In the genomic region with DNA sequence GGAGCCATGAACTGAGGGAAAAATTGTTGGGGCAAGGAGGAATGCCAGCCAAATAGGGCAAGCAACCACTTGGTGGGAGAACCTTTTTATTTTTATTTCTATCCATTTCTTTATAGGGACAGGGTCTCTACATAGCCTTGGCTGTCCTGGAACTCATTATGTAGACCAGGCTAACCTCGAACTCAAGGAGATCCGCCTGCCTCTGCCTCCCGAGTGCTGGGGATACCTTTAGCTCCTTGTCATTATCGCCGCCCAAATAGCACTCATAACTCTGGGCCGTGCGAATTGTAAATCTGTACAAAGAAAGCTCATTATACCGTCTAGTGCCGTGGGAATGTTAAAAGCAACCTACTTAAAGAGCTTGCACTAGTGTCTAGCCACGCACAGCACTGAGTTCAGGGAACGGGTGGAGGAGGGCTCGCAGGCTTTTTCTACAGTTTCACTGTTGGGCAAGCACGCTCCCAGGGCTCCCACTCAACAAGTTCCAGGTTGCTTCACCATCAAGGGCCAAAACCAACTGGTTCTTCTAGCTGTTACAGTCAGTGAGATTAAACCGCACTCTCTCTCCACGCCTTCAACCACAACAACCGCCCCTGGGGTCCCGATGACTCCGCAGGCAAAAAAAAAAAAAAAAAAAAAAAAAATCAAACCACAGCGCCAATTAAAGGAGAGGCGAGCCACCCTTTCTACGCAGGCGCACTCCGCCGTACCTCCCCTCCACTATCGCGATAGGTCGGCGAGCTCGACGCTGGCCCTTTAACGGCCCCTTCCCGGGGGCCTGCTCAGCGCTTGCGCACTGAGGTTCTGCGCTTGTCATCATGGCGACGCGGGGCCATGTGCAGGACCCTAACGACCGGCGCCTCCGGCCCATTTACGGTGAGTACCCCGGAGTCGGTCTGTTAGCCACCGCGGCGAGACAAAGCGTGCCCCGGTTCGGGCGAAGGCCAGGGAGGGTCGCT, we compare ENCODE assay signal across 8 mouse cellular contexts. TPM values are rescaled to one million over a fixed set of nuclear protein-coding genes. Genes with fewer than 3 reads are reported as not detected.
DNase-seq lines count a peak whose midpoint lies in the region; ATAC-seq and TF ChIP-seq lines count a peak whose summit lies in the region.

Gene Naa25, plus strand, starts transcription at position 750 of the 959 bp plus-strand sequence.

- H3K9ac ChIP-seq in ES-Bruce4 (ENCODE audit: low read depth, poor library complexity, severe bottlenecking) = peak within 1 kb of the TSS; percentile 94
- peak within 1 kb of the TSS; percentile 86 for H3K9ac ChIP-seq in forebrain, embryonic 13.5 days
- H3K9ac ChIP-seq in liver, postnatal 0 days (replicated peaks) = peak within 1 kb of the TSS; percentile 91
- H3K9ac ChIP-seq in neural tube, embryonic 14.5 days (replicated peaks; ENCODE audit: low read depth, low read length) = peak within 1 kb of the TSS; percentile 75

- ATAC-seq in cerebellum, adult (ENCODE audit: insufficient number of reproducible peaks, low FRiP score, low TSS enrichment) = peak; percentile 93
- peak; percentile 96 for ATAC-seq in forebrain, embryonic 13.5 days
- ATAC-seq in liver, postnatal 0 days = peak; percentile 92
- peak; percentile 96 for ATAC-seq in neural tube, embryonic 14.5 days (ENCODE audit: low read depth)

- H3K4me3 ChIP-seq in ES-Bruce4 (ENCODE audit: low read depth, low read length) = peak within 1 kb of the TSS; percentile 89
- H3K4me3 ChIP-seq in forebrain, embryonic 13.5 days = peak within 1 kb of the TSS; percentile 94
- peak within 1 kb of the TSS; percentile 97 for H3K4me3 ChIP-seq in liver, postnatal 0 days (ENCODE audit: low read depth, low read length)
- H3K4me3 ChIP-seq in neural tube, embryonic 14.5 days (ENCODE audit: low read depth, low read length) = peak within 1 kb of the TSS; percentile 96

- no peak for TF ChIP-seq EP300 in ES-Bruce4 (IDR thresholded peaks at IDR 0.05; ENCODE audit: insufficient read depth, low read depth, low read length)
- TF ChIP-seq EP300 in liver, postnatal 0 days (IDR thresholded peaks at IDR 0.05; ENCODE audit: low read depth) = peak; percentile 56; the same call in 1 of the 2 replicates

- peaks cover 4% of the 10 kb centered on the region; the same call in 1 of the 2 replicates for H3K36me3 ChIP-seq in ES-Bruce4 (ENCODE audit: control insufficient read depth, insufficient read depth, low read length, poor library complexity, severe bottlenecking)
- peaks cover 12% of the 10 kb centered on the region; the same call in 1 of the 2 replicates for H3K36me3 ChIP-seq in forebrain, embryonic 13.5 days (ENCODE audit: poor library complexity, severe bottlenecking)
- H3K36me3 ChIP-seq in liver, postnatal 0 days (replicated peaks; ENCODE audit: insufficient read depth, low read length) = no peaks in the 10 kb centered on the region
- no peaks in the 10 kb centered on the region for H3K36me3 ChIP-seq in neural tube, embryonic 14.5 days (ENCODE audit: control insufficient read depth, insufficient read depth, low read length)

- no peaks in the 10 kb centered on the region for H3K27me3 ChIP-seq in ES-Bruce4 (ENCODE audit: control insufficient read depth, insufficient read depth, low read length, poor library complexity, severe bottlenecking)
- no peaks in the 10 kb centered on the region for H3K27me3 ChIP-seq in forebrain, embryonic 13.5 days
- no peaks in the 10 kb centered on the region for H3K27me3 ChIP-seq in liver, postnatal 0 days (ENCODE audit: insufficient read depth, low read length)
- H3K27me3 ChIP-seq in neural tube, embryonic 14.5 days (ENCODE audit: control insufficient read depth, insufficient read depth, low read length) = no peaks in the 10 kb centered on the region

- H3K27ac ChIP-seq in ES-Bruce4 (ENCODE audit: insufficient read depth, low read length) = peak within 1 kb of the TSS; percentile 80
- peak within 1 kb of the TSS; percentile 76 for H3K27ac ChIP-seq in forebrain, embryonic 13.5 days
- peak within 1 kb of the TSS; percentile 91 for H3K27ac ChIP-seq in liver, postnatal 0 days (ENCODE audit: low read depth)
- peak within 1 kb of the TSS; percentile 82 for H3K27ac ChIP-seq in neural tube, embryonic 14.5 days (ENCODE audit: low read depth, low read length)

- H3K9me3 ChIP-seq in ES-Bruce4 (replicated peaks; ENCODE audit: control insufficient read depth, insufficient read depth, low read length, poor library complexity, severe bottlenecking) = 0 out of 2 replicates have a peak, but pooled peaks cover 2% of the 10 kb centered on the region
- H3K9me3 ChIP-seq in forebrain, embryonic 13.5 days (replicated peaks) = no peaks in the 10 kb centered on the region
- no peaks in the 10 kb centered on the region for H3K9me3 ChIP-seq in liver, postnatal 0 days (ENCODE audit: low read length)
- H3K9me3 ChIP-seq in neural tube, embryonic 14.5 days (ENCODE audit: control insufficient read depth, low read length) = no peaks in the 10 kb centered on the region

- TF ChIP-seq POLR2A in ES-Bruce4 (IDR thresholded peaks at IDR 0.05; ENCODE audit: insufficient read depth, low read length) = peak; percentile 34

- WGBS in forebrain, embryonic 13.5 days = 9% methylated on average over 53 of the region's 53 CpGs
- WGBS in large intestine, adult 2 months = 5% methylated on average over 53 of the region's 53 CpGs
- 10% methylated on average over 51 of the region's 53 CpGs for WGBS in liver, postnatal 0 days (ENCODE audit: insufficient replicate concordance)
- 12% methylated on average over 43 of the region's 53 CpGs for WGBS in neural tube, embryonic 14.5 days

- TF ChIP-seq CTCF in ES-Bruce4 (IDR thresholded peaks at IDR 0.05; ENCODE audit: low read depth, low read length) = no peak
- TF ChIP-seq CTCF in liver, postnatal 0 days (IDR thresholded peaks at IDR 0.05; ENCODE audit: low read depth) = no peak

- intact Hi-C loops in heart, postnatal 10 days (cut with DNase I) = loop anchor here (5.0 kb wide), 1 partner anchor 80 kb away; no protein-coding TSS in a partner anchor

- DNase-seq in heart, postnatal 10 days = peak; percentile 96 to 97
- DNase-seq in large intestine, adult 2 months (ENCODE audit: low read depth, low spot score) = peak; percentile 82
- peak; percentile 96 for DNase-seq in liver, postnatal 0 days
- DNase-seq in testis, postnatal 10 days (ENCODE audit: low spot score) = peak; percentile 98

- H3K4me2 ChIP-seq in forebrain, embryonic 13.5 days = peak within 1 kb of the TSS; percentile 96
- H3K4me2 ChIP-seq in liver, postnatal 0 days (ENCODE audit: low read depth, low read length) = peak within 1 kb of the TSS; percentile 99
- peak within 1 kb of the TSS; percentile 70 for H3K4me2 ChIP-seq in neural tube, embryonic 14.5 days (ENCODE audit: low read depth, low read length)

- no peaks in the 10 kb centered on the region for H3K4me1 ChIP-seq in ES-Bruce4 (ENCODE audit: control insufficient read depth, insufficient read depth, low read length)
- peaks cover 20% of the 10 kb centered on the region for H3K4me1 ChIP-seq in forebrain, embryonic 13.5 days
- H3K4me1 ChIP-seq in liver, postnatal 0 days (ENCODE audit: insufficient read depth) = peaks cover 36% of the 10 kb centered on the region
- H3K4me1 ChIP-seq in neural tube, embryonic 14.5 days (ENCODE audit: control insufficient read depth, insufficient read depth, low read length) = peaks cover 6% of the 10 kb centered on the region; the same call in 1 of the 2 replicates

RNA-seq across cellular contexts. Expression of gene Naa25, which starts in this region (rescaled TPM):
- polyA plus RNA-seq in ES-Bruce4 (2011; ENCODE audit: insufficient read depth, insufficient read length, low read depth, missing spikeins) = 70.0 and 77.9 TPM in 2 replicates
- 46.7 and 52.2 TPM in 2 replicates for polyA plus RNA-seq in forebrain, embryonic 13.5 days (2015; fragmentation: Nextera tagmentation; extraction: Ambion mirVana)
- 10 to 100 TPM; 22.1 to 23.5 TPM for total RNA-seq in heart, postnatal 10 days (2021)
- 6.5 and 10.2 TPM in 2 replicates for polyA plus RNA-seq in large intestine, adult 2 months (2012; rRNA removed)
- 12.5 and 12.9 TPM in 2 replicates for polyA plus RNA-seq in liver, postnatal 0 days (2015; fragmentation: Nextera tagmentation; extraction: Ambion mirVana)
- 62.0 and 64.4 TPM in 2 replicates for polyA plus RNA-seq in neural tube, embryonic 14.5 days (2014; fragmentation: Nextera tagmentation; extraction: Ambion mirVana)

Comparison
In these comparisons a context has a peak if more than half of its experiments do, and no peak if none do; other contexts are left out.
1. Peak in every context shown above with its lines: DNase-seq, ATAC-seq, H3K4me3 ChIP-seq and H3K27ac ChIP-seq.